Mouse (Mus musculus) intestine, postnatal 0 days (tissue): ENCODE results near the gene Zc3h12a. TPM values are rescaled to one million over a fixed set of nuclear protein-coding genes. Genes with fewer than 3 reads are reported as not detected.
A peak's percentile ranks its signal among the peaks of the same experiment; 100 is the strongest.

Experiments used
- ATAC-seq: fragments of 200-750 bp; cut with Nextera tagmentation; 2 replicates; pipeline ENCODE4 v1.8.0; 2017; ENCODE audit warnings: mild to moderate bottlenecking, moderate TSS enrichment, moderate library complexity
- H3K27ac ChIP-seq: fragments of 300-500 bp; sonication (generic); 2 replicates; pipeline ENCODE4 v1.5.1; 2014; ENCODE audit warnings: mild to moderate bottlenecking, low read depth, low read length, moderate library complexity
- H3K27me3 ChIP-seq: fragments of 300-500 bp; sonication (generic); replicated peaks from 2 replicates; pipeline ENCODE4 v1.6.1; 2014; ENCODE audit warnings: low read length, mixed read lengths; ENCODE audit not compliant: control insufficient read depth, insufficient read depth
- H3K36me3 ChIP-seq: fragments of 300-500 bp; sonication (generic); 2 replicates; pipeline ENCODE4 v1.6.1; 2014; ENCODE audit warnings: mild to moderate bottlenecking, moderate library complexity; ENCODE audit not compliant: control insufficient read depth, insufficient read depth
- H3K4me1 ChIP-seq: fragments of 300-500 bp; sonication (generic); replicated peaks from 2 replicates; pipeline ENCODE4 v1.6.1; 2014; ENCODE audit warnings: antibody characterized with exemption, low read length, mixed read lengths; ENCODE audit not compliant: control insufficient read depth, insufficient read depth
- H3K4me2 ChIP-seq: fragments of 300-500 bp; sonication (generic); replicated peaks from 2 replicates; pipeline ENCODE4 v1.6.1; 2014; ENCODE audit warnings: low read depth, mild to moderate bottlenecking, moderate library complexity
- H3K4me3 ChIP-seq: fragments of 300-500 bp; sonication (generic); 2 replicates; pipeline ENCODE4 v1.5.1; 2014; ENCODE audit warnings: low read depth, low read length
- H3K9ac ChIP-seq: fragments of 300-500 bp; sonication (generic); 2 replicates; pipeline ENCODE4 v1.6.1; 2014; ENCODE audit warnings: mild to moderate bottlenecking, low read depth, low read length
- H3K9me3 ChIP-seq: fragments of 300-500 bp; sonication (generic); 2 replicates; pipeline ENCODE4 v1.6.1; 2016; ENCODE audit warnings: mixed run types; ENCODE audit not compliant: control insufficient read depth
- CTCF ChIP-seq: sonication (generic); IDR thresholded peaks from 2 replicates; pipeline ENCODE4 v1.5.1; 2016; ENCODE audit warnings: low read depth, mild to moderate bottlenecking, control low read depth, antibody characterized with exemption, moderate library complexity
- WGBS: fragments of 180-500 bp; shearing (Covaris S2); extraction: QIAGEN DNeasy Blood & Tissue Kit; methylation state at CpG from one replicate; pipeline ENCODE4 v1.1.7; 2014; 5-methylcytosine and 5-hydroxymethylcytosine counted together
- polyA plus RNA-seq: library from polyadenylated mRNA; unstranded; fragments of >200 nt; fragmentation: Nextera tagmentation; extraction: Ambion mirVana; gene quantifications from 2 replicates; pipeline ENCODE4 v1.2.1, GENCODE M21; 2015

The Zc3h12a gene
- polyA plus RNA-seq, 1 experiment from 2014 or later = 1.3 TPM

- 16% methylated on average over 16 of the region's 16 CpGs for WGBS
- H3K4me3 ChIP-seq = no peak overlapping the region
- peak; percentile 53 for TF ChIP-seq CTCF
- peak; percentile 79 for ATAC-seq
- no peaks in the 10 kb centered on the region for H3K9me3 ChIP-seq
- H3K4me2 ChIP-seq = peak overlapping the region; percentile 40
- H3K27me3 ChIP-seq = no peaks in the 10 kb centered on the region
- H3K36me3 ChIP-seq = peaks cover 26% of the 10 kb centered on the region
- 0 out of 2 replicates have a peak overlapping the region, but pooled peaks have one; percentile 22 for H3K9ac ChIP-seq
- peak overlapping the region; percentile 81 for H3K27ac ChIP-seq
- peaks cover 23% of the 10 kb centered on the region for H3K4me1 ChIP-seq
Measured at GRCm38 (mm10) chr4:125122431-125123278, 5.0 kb downstream of the Zc3h12a start.

GRCm38 (mm10) chr4:125119721-125120120 is 7.9 kb downstream of the Zc3h12a start:
- H3K9ac ChIP-seq = no peak overlapping the region
- H3K27me3 ChIP-seq = no peaks in the 10 kb centered on the region
- no peak for ATAC-seq
- whole genome bisulfite sequencing = 95% methylated on average over 11 of the region's 11 CpGs
- H3K36me3 ChIP-seq = peaks cover 26% of the 10 kb centered on the region
- H3K4me1 ChIP-seq = peaks cover 22% of the 10 kb centered on the region
- no peak overlapping the region for H3K27ac ChIP-seq
- TF ChIP-seq CTCF = no peak
- H3K4me2 ChIP-seq = no peak overlapping the region
- no peaks in the 10 kb centered on the region for H3K9me3 ChIP-seq
- H3K4me3 ChIP-seq = no peak overlapping the region

GRCm38 (mm10) chr4:125119070-125119469 is 8.6 kb downstream of the Zc3h12a start:
- Histone ChIP-seq H3K36me3 (peaks cover 26% of the 10 kb centered on the region), H3K9me3 (no peaks in the 10 kb centered on the region), H3K4me1 (peaks cover 22% of the 10 kb centered on the region), H3K27ac (no peak overlapping the region), H3K4me2 (no peak overlapping the region), H3K27me3 (no peaks in the 10 kb centered on the region), H3K9ac (no peak overlapping the region), H3K4me3 (no peak overlapping the region)
- peak; percentile 28; the same call in 1 of the 2 replicates for TF ChIP-seq CTCF
- no peak for ATAC-seq
- WGBS = 67% methylated on average over 10 of the region's 10 CpGs

- no peaks in the 10 kb centered on the region for H3K27me3 ChIP-seq
- ATAC-seq = no peak
- TF ChIP-seq CTCF = 0 out of 2 replicates have a peak, but pooled peaks have one; percentile 9
- H3K4me3 ChIP-seq = no peak overlapping the region
- no peaks in the 10 kb centered on the region for H3K9me3 ChIP-seq
- peaks cover 15% of the 10 kb centered on the region; the same call in 1 of the 2 replicates for H3K4me1 ChIP-seq
- H3K4me2 ChIP-seq = no peak overlapping the region
- H3K36me3 ChIP-seq = peaks cover 26% of the 10 kb centered on the region
- H3K27ac ChIP-seq = no peak overlapping the region
- H3K9ac ChIP-seq = no peak overlapping the region
- 81% methylated on average over 7 of the region's 7 CpGs for WGBS
Measured at GRCm38 (mm10) chr4:125117902-125118320, 9.7 kb downstream of the Zc3h12a start.

GRCm38 (mm10) chr4:125116929-125117328 is 10.7 kb downstream of the Zc3h12a start:
- H3K27ac ChIP-seq = no peak overlapping the region; the same call in 1 of the 2 replicates

GRCm38 (mm10) chr4:125116090-125116861 is 11.4 kb downstream of the Zc3h12a start:
- Histone ChIP-seq H3K9me3 (no peaks in the 10 kb centered on the region), H3K27ac (peak overlapping the region; percentile 77), H3K27me3 (no peaks in the 10 kb centered on the region), H3K4me1 (peaks cover 4% of the 10 kb centered on the region; the same call in 1 of the 2 replicates), H3K4me2 (no peak overlapping the region; the same call in 1 of the 2 replicates), H3K4me3 (no peak overlapping the region), H3K36me3 (peaks cover 29% of the 10 kb centered on the region), H3K9ac (no peak overlapping the region)
- WGBS = 57% methylated on average over 9 of the region's 9 CpGs
- no peak for TF ChIP-seq CTCF
- peak; percentile 66 for ATAC-seq

More at GRCm38 (mm10) chr4:125116929-125117328, 10.7 kb downstream of the Zc3h12a start:
- Histone ChIP-seq H3K4me1 (peaks cover 9% of the 10 kb centered on the region; the same call in 1 of the 2 replicates), H3K4me3 (no peak overlapping the region), H3K36me3 (peaks cover 26% of the 10 kb centered on the region), H3K9me3 (no peaks in the 10 kb centered on the region), H3K27me3 (no peaks in the 10 kb centered on the region), H3K9ac (no peak overlapping the region), H3K4me2 (no peak overlapping the region)
- ATAC-seq = no peak
- TF ChIP-seq CTCF = no peak
- WGBS = 48% methylated on average over 13 of the region's 13 CpGs
